Mouse (Mus musculus): Measurements from ENCODE around the gene Suclg2. TPM values are rescaled to one million over a fixed set of nuclear protein-coding genes. Genes with fewer than 3 reads are reported as not detected.

The Suclg2 gene
- polyA plus RNA-seq, 1 experiment from 2014 or later = 47.7 TPM

- H3K27me3 ChIP-seq = no peaks in the 10 kb centered on the region
- H3K4me1 ChIP-seq = peaks cover 15% of the 10 kb centered on the region
- no peak overlapping the region for H3K4me3 ChIP-seq (replicated peaks)
- ATAC-seq (ENCODE audit: insufficient number of reproducible peaks, low FRiP score, low TSS enrichment, low read depth) = no peak
- H3K9ac ChIP-seq = no peak overlapping the region
- no peak overlapping the region for H3K27ac ChIP-seq (replicated peaks)
- H3K36me3 ChIP-seq = no peaks in the 10 kb centered on the region
- H3K9me3 ChIP-seq (replicated peaks) = no peaks in the 10 kb centered on the region
- 88% methylated on average over 5 of the region's 5 CpGs for WGBS
- H3K4me2 ChIP-seq (replicated peaks) = no peak overlapping the region
Observed at GRCm38 (mm10) chr6:95716476-95716875, 2.1 kb downstream of the Suclg2 start.

DNA sequence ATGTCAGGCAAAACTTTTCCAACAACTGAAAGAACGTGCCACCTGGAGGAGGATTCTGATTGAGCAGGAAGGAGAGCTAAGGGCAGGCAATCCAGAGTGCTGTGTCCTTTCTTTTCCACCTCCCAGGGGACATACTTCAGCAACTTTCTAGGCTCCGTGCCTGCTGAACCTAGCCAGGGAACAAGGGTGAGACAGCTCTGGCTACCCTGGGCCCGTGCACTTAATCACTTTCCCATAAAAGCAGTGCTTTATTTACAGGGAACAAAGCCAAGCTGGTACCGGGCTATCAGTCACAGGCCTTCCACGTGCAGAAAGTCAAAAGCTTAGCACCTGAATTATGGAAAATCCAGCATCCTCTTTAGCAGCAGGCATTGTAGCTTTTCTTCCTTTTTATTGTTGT lies 5.4 kb downstream of the Suclg2 start:
- peaks cover 11% of the 10 kb centered on the region; the same call in 1 of the 2 replicates for H3K4me1 ChIP-seq
- H3K27ac ChIP-seq (replicated peaks) = no peak overlapping the region
- no peak overlapping the region for H3K4me2 ChIP-seq (replicated peaks)
- H3K27me3 ChIP-seq = no peaks in the 10 kb centered on the region
- no peak overlapping the region for H3K4me3 ChIP-seq (replicated peaks)
- no peak for ATAC-seq (ENCODE audit: insufficient number of reproducible peaks, low FRiP score, low TSS enrichment, low read depth)
- H3K36me3 ChIP-seq = no peaks in the 10 kb centered on the region
- no peaks in the 10 kb centered on the region for H3K9me3 ChIP-seq (replicated peaks)
- H3K9ac ChIP-seq = no peak overlapping the region
- WGBS = 34% methylated on average over 5 of the region's 5 CpGs

- no peak for ATAC-seq (ENCODE audit: insufficient number of reproducible peaks, low FRiP score, low TSS enrichment, low read depth)
- H3K4me1 ChIP-seq = peaks cover 9% of the 10 kb centered on the region; the same call in 1 of the 2 replicates
- 79% methylated on average over 4 of the region's 4 CpGs for WGBS
- H3K27me3 ChIP-seq = no peaks in the 10 kb centered on the region
- no peak overlapping the region for H3K4me3 ChIP-seq (replicated peaks)
- no peaks in the 10 kb centered on the region for H3K36me3 ChIP-seq
- no peak overlapping the region for H3K27ac ChIP-seq (replicated peaks)
- H3K4me2 ChIP-seq (replicated peaks) = no peak overlapping the region
- H3K9me3 ChIP-seq (replicated peaks) = no peaks in the 10 kb centered on the region
- no peak overlapping the region for H3K9ac ChIP-seq
Observed at GRCm38 (mm10) chr6:95712081-95712480, 6.5 kb downstream of the Suclg2 start.

- H3K36me3 ChIP-seq = no peaks in the 10 kb centered on the region
- H3K4me2 ChIP-seq (replicated peaks) = no peak overlapping the region
- no peak overlapping the region for H3K9ac ChIP-seq
- no peaks in the 10 kb centered on the region for H3K27me3 ChIP-seq
- no peak for ATAC-seq (ENCODE audit: insufficient number of reproducible peaks, low FRiP score, low TSS enrichment, low read depth)
- 82% methylated on average over 3 of the region's 3 CpGs for WGBS
- no peak overlapping the region for H3K27ac ChIP-seq (replicated peaks)
- H3K9me3 ChIP-seq (replicated peaks) = no peaks in the 10 kb centered on the region
- H3K4me3 ChIP-seq (replicated peaks) = no peak overlapping the region
- peaks cover 7% of the 10 kb centered on the region; the same call in 1 of the 2 replicates for H3K4me1 ChIP-seq
Observed at GRCm38 (mm10) chr6:95711671-95712070, 6.9 kb downstream of the Suclg2 start.

DNA sequence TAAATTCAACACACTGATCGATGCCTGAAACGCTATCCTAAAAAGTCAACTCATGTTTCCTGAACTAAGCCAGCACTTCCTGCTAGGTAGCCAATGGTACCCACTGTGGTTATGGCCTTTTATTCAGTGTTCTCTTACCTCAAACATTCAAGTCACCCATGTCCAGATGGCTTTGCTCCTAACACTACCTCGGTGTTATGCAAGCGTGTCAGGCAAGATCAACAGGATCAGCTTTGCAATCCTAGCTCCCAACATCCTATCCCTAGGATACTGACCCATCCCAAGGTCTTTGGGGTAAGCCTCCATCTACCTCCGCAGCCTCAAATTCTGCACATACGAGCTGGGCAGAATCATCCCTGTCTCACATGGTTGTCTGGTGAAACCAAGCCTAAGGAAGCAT lies 7.7 kb downstream of the Suclg2 start:
- 79% methylated on average over 6 of the region's 6 CpGs for WGBS
- H3K4me2 ChIP-seq (replicated peaks) = no peak overlapping the region
- no peaks in the 10 kb centered on the region for H3K36me3 ChIP-seq
- no peak overlapping the region for H3K27ac ChIP-seq (replicated peaks)
- no peak overlapping the region for H3K9ac ChIP-seq
- H3K4me1 ChIP-seq = peaks cover 7% of the 10 kb centered on the region; the same call in 1 of the 2 replicates
- H3K27me3 ChIP-seq = no peaks in the 10 kb centered on the region
- no peak for ATAC-seq (ENCODE audit: insufficient number of reproducible peaks, low FRiP score, low TSS enrichment, low read depth)
- no peak overlapping the region for H3K4me3 ChIP-seq (replicated peaks)
- H3K9me3 ChIP-seq (replicated peaks) = no peaks in the 10 kb centered on the region

DNA sequence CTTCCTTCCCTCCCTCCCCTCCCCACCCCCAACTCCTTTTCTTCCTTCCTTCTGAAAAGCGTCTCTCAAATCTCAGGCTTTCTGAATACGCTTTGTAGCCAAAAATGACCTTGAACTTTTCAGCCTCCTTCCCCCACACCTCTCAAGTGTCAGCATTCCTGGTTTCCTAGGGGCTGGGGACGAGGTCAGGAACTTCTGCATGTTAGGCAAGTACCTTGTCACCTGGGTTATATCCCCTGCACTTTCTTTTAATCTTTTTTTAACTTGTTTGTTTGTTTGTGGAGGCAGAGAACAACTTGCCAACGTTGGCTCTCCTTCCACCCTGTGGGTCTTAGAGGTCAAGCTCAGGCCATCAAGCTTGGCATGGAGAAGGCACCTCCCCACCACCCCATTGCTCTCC lies 9.1 kb downstream of the Suclg2 start:
- Histone ChIP-seq H3K4me2 (replicated peaks) (no peak overlapping the region), H3K36me3 (no peaks in the 10 kb centered on the region), H3K9me3 (replicated peaks) (no peaks in the 10 kb centered on the region), H3K9ac (no peak overlapping the region), H3K27me3 (no peaks in the 10 kb centered on the region), H3K4me1 (peaks cover 7% of the 10 kb centered on the region; the same call in 1 of the 2 replicates), H3K4me3 (replicated peaks) (no peak overlapping the region), H3K27ac (replicated peaks) (no peak overlapping the region)
- WGBS = 54% methylated on average over 4 of the region's 4 CpGs
- no peak for ATAC-seq (ENCODE audit: insufficient number of reproducible peaks, low FRiP score, low TSS enrichment, low read depth)

GRCm38 (mm10) chr6:95709106-95709505 lies 9.5 kb downstream of the Suclg2 start:
- no peaks in the 10 kb centered on the region for H3K27me3 ChIP-seq
- H3K36me3 ChIP-seq = no peaks in the 10 kb centered on the region
- H3K4me2 ChIP-seq (replicated peaks) = no peak overlapping the region
- H3K9me3 ChIP-seq (replicated peaks) = no peaks in the 10 kb centered on the region
- H3K4me3 ChIP-seq (replicated peaks) = no peak overlapping the region
- ATAC-seq (ENCODE audit: insufficient number of reproducible peaks, low FRiP score, low TSS enrichment, low read depth) = no peak
- H3K27ac ChIP-seq (replicated peaks) = no peak overlapping the region
- peaks cover 7% of the 10 kb centered on the region; the same call in 1 of the 2 replicates for H3K4me1 ChIP-seq
- H3K9ac ChIP-seq = no peak overlapping the region
- 84% methylated on average over 5 of the region's 5 CpGs for WGBS

DNA sequence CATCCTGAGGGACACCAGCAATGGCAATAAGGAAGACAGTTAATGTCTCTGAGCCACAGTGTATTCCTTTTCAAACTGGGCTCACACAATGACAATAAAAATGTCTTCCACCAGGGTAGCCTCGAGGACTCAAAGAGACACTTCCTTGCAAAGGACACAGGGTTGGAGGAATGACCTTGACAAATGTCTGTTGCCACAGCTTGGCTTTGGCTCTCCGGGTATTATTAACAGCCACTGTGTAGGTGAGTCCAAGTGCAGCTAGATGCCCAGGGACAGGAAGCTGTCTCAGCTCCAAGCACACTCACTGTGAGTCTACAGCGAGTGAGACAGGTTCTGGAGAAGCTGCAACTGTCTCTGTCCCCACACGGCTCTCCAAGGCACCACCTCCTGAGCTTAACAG lies 14.0 kb downstream of the Suclg2 start:
- Histone ChIP-seq H3K9me3 (replicated peaks) (no peaks in the 10 kb centered on the region), H3K4me1 (0 out of 2 replicates have a peak, but pooled peaks cover 7% of the 10 kb centered on the region), H3K4me2 (replicated peaks) (no peak overlapping the region), H3K27ac (replicated peaks) (no peak overlapping the region), H3K27me3 (no peaks in the 10 kb centered on the region), H3K9ac (no peak overlapping the region), H3K36me3 (no peaks in the 10 kb centered on the region), H3K4me3 (replicated peaks) (no peak overlapping the region)
- no peak for ATAC-seq (ENCODE audit: insufficient number of reproducible peaks, low FRiP score, low TSS enrichment, low read depth)
- 88% methylated on average over 4 of the region's 4 CpGs for WGBS

- 0 out of 2 replicates have a peak, but pooled peaks cover 13% of the 10 kb centered on the region for H3K4me1 ChIP-seq
- no peaks in the 10 kb centered on the region for H3K9me3 ChIP-seq (replicated peaks)
- H3K27me3 ChIP-seq = no peaks in the 10 kb centered on the region
- H3K9ac ChIP-seq = no peak overlapping the region
- no peak overlapping the region for H3K4me2 ChIP-seq (replicated peaks)
- 47% methylated on average over 9 of the region's 9 CpGs for WGBS
- no peak for ATAC-seq (ENCODE audit: insufficient number of reproducible peaks, low FRiP score, low TSS enrichment, low read depth)
- no peak overlapping the region for H3K4me3 ChIP-seq (replicated peaks)
- H3K27ac ChIP-seq (replicated peaks) = no peak overlapping the region
- H3K36me3 ChIP-seq = no peaks in the 10 kb centered on the region
Observed at GRCm38 (mm10) chr6:95702200-95702599, 16.4 kb downstream of the Suclg2 start.

GRCm38 (mm10) chr6:95701786-95702185 lies 16.8 kb downstream of the Suclg2 start:
- H3K4me1 ChIP-seq = 0 out of 2 replicates have a peak, but pooled peaks cover 13% of the 10 kb centered on the region
- H3K27me3 ChIP-seq = no peaks in the 10 kb centered on the region
- H3K9ac ChIP-seq = no peak overlapping the region
- no peak overlapping the region for H3K4me2 ChIP-seq (replicated peaks)
- 70% methylated on average over 7 of the region's 7 CpGs for WGBS
- no peak overlapping the region for H3K4me3 ChIP-seq (replicated peaks)
- H3K27ac ChIP-seq (replicated peaks) = no peak overlapping the region
- H3K36me3 ChIP-seq = no peaks in the 10 kb centered on the region
- no peaks in the 10 kb centered on the region for H3K9me3 ChIP-seq (replicated peaks)
- no peak for ATAC-seq (ENCODE audit: insufficient number of reproducible peaks, low FRiP score, low TSS enrichment, low read depth)

DNA sequence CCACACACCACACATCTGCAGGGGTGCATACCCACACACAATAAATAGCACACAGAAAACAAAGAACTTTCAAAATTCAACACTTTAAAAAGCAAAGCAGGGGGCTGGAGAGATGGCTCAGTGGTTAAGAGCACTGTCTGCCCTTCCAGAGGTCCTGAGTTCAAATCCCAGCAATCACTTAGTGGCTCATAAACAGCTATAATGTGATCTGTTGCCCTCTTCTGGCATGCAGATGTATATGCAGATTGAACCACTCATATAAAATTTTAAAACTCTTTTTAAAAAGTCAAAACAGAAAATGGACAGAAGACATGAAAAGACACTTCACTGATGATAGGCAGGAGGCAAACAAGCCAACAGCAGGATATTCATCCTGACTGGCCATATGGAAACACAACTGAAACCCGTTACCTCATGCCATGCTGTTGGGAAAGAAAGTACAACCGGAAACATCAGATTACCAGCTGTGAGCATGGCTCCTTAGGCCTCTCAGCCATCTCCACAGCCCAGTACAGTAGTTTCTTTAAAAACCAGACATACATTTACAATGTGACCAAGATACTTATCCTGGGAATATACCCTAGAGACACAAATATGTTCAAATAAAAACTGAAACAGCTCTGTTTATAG lies 17.5 kb downstream of the Suclg2 start:
- no peak overlapping the region for H3K9ac ChIP-seq
- no peak overlapping the region for H3K4me3 ChIP-seq (replicated peaks)
- ATAC-seq (ENCODE audit: insufficient number of reproducible peaks, low FRiP score, low TSS enrichment, low read depth) = no peak
- H3K27me3 ChIP-seq = no peaks in the 10 kb centered on the region
- no peak overlapping the region for H3K27ac ChIP-seq (replicated peaks)
- H3K4me1 ChIP-seq = 0 out of 2 replicates have a peak, but pooled peaks cover 13% of the 10 kb centered on the region
- H3K4me2 ChIP-seq (replicated peaks) = no peak overlapping the region
- H3K9me3 ChIP-seq (replicated peaks) = no peaks in the 10 kb centered on the region
- no peaks in the 10 kb centered on the region for H3K36me3 ChIP-seq
- 54% methylated on average over 2 of the region's 2 CpGs for WGBS

GRCm38 (mm10) chr6:95700191-95700590 lies 18.4 kb downstream of the Suclg2 start:
- Histone ChIP-seq H3K9me3 (replicated peaks) (no peaks in the 10 kb centered on the region), H3K27ac (replicated peaks) (no peak overlapping the region), H3K4me1 (0 out of 2 replicates have a peak, but pooled peaks cover 13% of the 10 kb centered on the region), H3K9ac (no peak overlapping the region), H3K27me3 (no peaks in the 10 kb centered on the region), H3K36me3 (no peaks in the 10 kb centered on the region), H3K4me3 (replicated peaks) (no peak overlapping the region), H3K4me2 (replicated peaks) (no peak overlapping the region)
- ATAC-seq (ENCODE audit: insufficient number of reproducible peaks, low FRiP score, low TSS enrichment, low read depth) = no peak
- WGBS = 71% methylated on average over 5 of the region's 5 CpGs

Data from embryonic facial prominence, embryonic 15.5 days (tissue).